ENCODE assay signal across 8 mouse cellular contexts in genomic region chr16:56885824-56886615, GRCm38 (mm10). TPM values are rescaled to one million over a fixed set of nuclear protein-coding genes. Genes with fewer than 3 reads are reported as not detected.
DNase-seq lines count a peak whose midpoint lies in the region; ATAC-seq lines count a peak whose summit lies in the region.

Gene Tmem45a (minus strand): TSS chr16:56886166.

- peak; percentile 95 for DNase-seq in NIH3T3 (ENCODE audit: low read depth)
- DNase-seq in cerebellum, adult 9-10 months: peak; percentile 2
- peak; percentile 41 to 74 for DNase-seq in frontal cortex, adult 2 months (ENCODE audit: extremely low spot score in 1 of 2, low spot score in 1 of 2)
- peak; percentile 43 to 80 for DNase-seq in layer of hippocampus, adult 18-20 months (ENCODE audit: low spot score in 2 of 2)
- peak; percentile 89 for DNase-seq in ovary, adult 18-20 months (ENCODE audit: low spot score)
- peak; percentile 89 for DNase-seq in thymus, postnatal 4 days

- H3K4me2 ChIP-seq in liver, embryonic 16.5 days (ENCODE audit: low read depth, low read length): peak within 1 kb of the TSS; percentile 58

- no peak within 1 kb of the TSS for H3K9ac ChIP-seq in liver, embryonic 16.5 days (ENCODE audit: low read depth, low read length)

- H3K36me3 ChIP-seq in liver, embryonic 16.5 days (ENCODE audit: control insufficient read depth, insufficient read depth): no peaks in the 10 kb centered on the region

- H3K4me1 ChIP-seq in liver, embryonic 16.5 days (ENCODE audit: control insufficient read depth, low read depth, low read length): no peaks in the 10 kb centered on the region

- H3K27me3 ChIP-seq in liver, embryonic 16.5 days (ENCODE audit: control insufficient read depth, insufficient read depth, low read depth, low read length): no peaks in the 10 kb centered on the region

- WGBS in liver, embryonic 16.5 days (ENCODE audit: insufficient replicate concordance): 5% methylated on average over 25 of the region's 25 CpGs

- H3K9me3 ChIP-seq in liver, embryonic 16.5 days (replicated peaks; ENCODE audit: control insufficient read depth, low read length): no peaks in the 10 kb centered on the region

- peak; percentile 100 for ATAC-seq in hematopoietic stem cell, adult 5-6 weeks (replicated peaks in 1 of 2; ENCODE audit: insufficient read depth in 1 of 2, low FRiP score in 2 of 2, low TSS enrichment in 1 of 2, low read depth in 1 of 2, poor library complexity in 2 of 2, severe bottlenecking in 2 of 2)
- peak; percentile 83 for ATAC-seq in liver, embryonic 16.5 days (ENCODE audit: low read depth)

- peak within 1 kb of the TSS; percentile 45 for H3K4me3 ChIP-seq in liver, embryonic 16.5 days (ENCODE audit: low read depth, low read length)

- H3K27ac ChIP-seq in liver, embryonic 16.5 days (ENCODE audit: low read length): no peak within 1 kb of the TSS

RNA-seq across cellular contexts. Expression of gene Tmem45a, which starts in this region (rescaled TPM):
- polyA plus RNA-seq in frontal cortex, adult 2 months (2012; rRNA removed): 0.25 and 1.1 TPM in 2 replicates
- total RNA-seq in hematopoietic stem cell, adult 5-6 weeks (2017): not detected in 2 replicates
- under 1 TPM; 0.56 to 0.59 TPM for total RNA-seq in layer of hippocampus, adult 18-20 months (2021)
- polyA plus RNA-seq in liver, embryonic 16.5 days (2015; fragmentation: Nextera tagmentation; extraction: Ambion mirVana): 0.89 and 1.1 TPM in 2 replicates

Comparison
In these comparisons a context has a peak if more than half of its experiments do, and no peak if none do; other contexts are left out.
1. Peak in ATAC-seq in hematopoietic stem cell, adult 5-6 weeks; RNA of the gene not detected or under 1 TPM.
2. Peak in DNase-seq in layer of hippocampus, adult 18-20 months; RNA of the gene not detected or under 1 TPM.
3. DNase-seq: peak in every context shown above with its lines; median percentile 95 in NIH3T3; 89 in ovary, adult 18-20 months; 89 in thymus, postnatal 4 days; 62 in layer of hippocampus, adult 18-20 months; 58 in frontal cortex, adult 2 months; 2 in cerebellum, adult 9-10 months.